Mouse (Mus musculus): ENCODE results near the gene Steap4.
"Not testable (repeated sequence)": the region's sequence is repeated elsewhere in the genome, so short reads cannot be mapped to it uniquely, and the experiment has no call there.

The Steap4 gene

GRCm38 (mm10) chr5:7960176-7960575, at the start of gene Steap4:
Gene Steap4, plus strand, starts transcription at chr5:7960457.
- DNase-seq (ENCODE audit: low spot score), result peak; percentile 39

GRCm38 (mm10) chr5:7911975-7912374, 48.3 kb upstream of the Steap4 start:
- no peak for DNase-seq (ENCODE audit: low spot score)

- DNase-seq (ENCODE audit: low spot score), result no peak
Measured at GRCm38 (mm10) chr5:7917501-7918295, 42.6 kb upstream of the Steap4 start.

- DNase-seq (ENCODE audit: low spot score), result no peak
Measured at GRCm38 (mm10) chr5:7918296-7918579, 42.0 kb upstream of the Steap4 start.

GRCm38 (mm10) chr5:7919681-7920080, 40.6 kb upstream of the Steap4 start:
- DNase-seq (ENCODE audit: low spot score), result no peak

- no peak for DNase-seq (ENCODE audit: low spot score)
Measured at GRCm38 (mm10) chr5:7922751-7923150, 37.5 kb upstream of the Steap4 start.

- no peak for DNase-seq (ENCODE audit: low spot score)
Measured at GRCm38 (mm10) chr5:7923666-7924065, 36.6 kb upstream of the Steap4 start.

- DNase-seq (ENCODE audit: low spot score), result no peak
Measured at GRCm38 (mm10) chr5:7932234-7933221, 27.7 kb upstream of the Steap4 start.

GRCm38 (mm10) chr5:7933495-7933894, 26.8 kb upstream of the Steap4 start:
- DNase-seq (ENCODE audit: low spot score), result not testable (repeated sequence)

- no peak for DNase-seq (ENCODE audit: low spot score)
Measured at GRCm38 (mm10) chr5:7933933-7934675, 26.2 kb upstream of the Steap4 start.

- peak; percentile 26 for DNase-seq (ENCODE audit: low spot score)
Measured at GRCm38 (mm10) chr5:7954838-7955237, 5.4 kb upstream of the Steap4 start.

GRCm38 (mm10) chr5:7955371-7955966, 4.8 kb upstream of the Steap4 start:
- DNase-seq (ENCODE audit: low spot score), result peak; percentile 24

- no peak for DNase-seq (ENCODE audit: low spot score)
Measured at GRCm38 (mm10) chr5:7958061-7958460, 2.2 kb upstream of the Steap4 start.

- DNase-seq (ENCODE audit: low spot score), result no peak
Measured at GRCm38 (mm10) chr5:7959286-7959685, 971 bp upstream of the Steap4 start.

- no peak for DNase-seq (ENCODE audit: low spot score)
Measured at GRCm38 (mm10) chr5:7961113-7961512, 856 bp downstream of the Steap4 start.

- DNase-seq (ENCODE audit: low spot score), result peak; percentile 71
Measured at GRCm38 (mm10) chr5:7965281-7965680, 5.0 kb downstream of the Steap4 start.

GRCm38 (mm10) chr5:7968152-7968551, 7.9 kb downstream of the Steap4 start:
- no peak for DNase-seq (ENCODE audit: low spot score)

- DNase-seq (ENCODE audit: low spot score), result peak; percentile 55
Measured at GRCm38 (mm10) chr5:7972266-7972665, 12.0 kb downstream of the Steap4 start.

- DNase-seq (ENCODE audit: low spot score), result no peak
Measured at GRCm38 (mm10) chr5:7974522-7975197, 14.4 kb downstream of the Steap4 start.

- DNase-seq (ENCODE audit: low spot score), result no peak
Measured at GRCm38 (mm10) chr5:7980586-7980985, 20.3 kb downstream of the Steap4 start.

- DNase-seq (ENCODE audit: low spot score), result no peak
Measured at GRCm38 (mm10) chr5:7987962-7988361, 27.7 kb downstream of the Steap4 start.

All from adipocyte (in vitro differentiated cells).